Mouse (Mus musculus): ENCODE measurements around the gene Hes7. TPM values are rescaled to one million over a fixed set of nuclear protein-coding genes. Genes with fewer than 3 reads are reported as not detected.

The Hes7 gene
- polyA plus RNA-seq, 1 experiment from 2014 or later, result 0.21 TPM

DNA sequence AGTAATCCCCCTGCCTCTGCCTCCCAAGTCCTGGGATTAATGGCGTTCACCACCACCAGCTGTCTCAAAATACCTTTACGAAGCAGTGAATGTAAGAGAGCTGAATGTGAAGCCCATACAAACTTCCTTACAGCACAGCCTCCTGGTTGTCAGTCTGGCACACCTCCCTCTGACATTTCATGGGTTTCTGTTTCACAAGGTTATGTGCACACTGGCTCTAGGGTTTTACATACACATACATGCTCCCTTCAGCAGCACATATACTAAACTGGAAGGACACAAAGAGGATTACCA, 45.5 kb upstream of the Hes7 start:
- no peak for ATAC-seq (ENCODE audit: low read depth)
- H3K4me2 ChIP-seq (ENCODE audit: low read depth, low read length), result no peak overlapping the region
- no peaks in the 10 kb centered on the region for H3K9me3 ChIP-seq (ENCODE audit: control insufficient read depth, low read length)

DNA sequence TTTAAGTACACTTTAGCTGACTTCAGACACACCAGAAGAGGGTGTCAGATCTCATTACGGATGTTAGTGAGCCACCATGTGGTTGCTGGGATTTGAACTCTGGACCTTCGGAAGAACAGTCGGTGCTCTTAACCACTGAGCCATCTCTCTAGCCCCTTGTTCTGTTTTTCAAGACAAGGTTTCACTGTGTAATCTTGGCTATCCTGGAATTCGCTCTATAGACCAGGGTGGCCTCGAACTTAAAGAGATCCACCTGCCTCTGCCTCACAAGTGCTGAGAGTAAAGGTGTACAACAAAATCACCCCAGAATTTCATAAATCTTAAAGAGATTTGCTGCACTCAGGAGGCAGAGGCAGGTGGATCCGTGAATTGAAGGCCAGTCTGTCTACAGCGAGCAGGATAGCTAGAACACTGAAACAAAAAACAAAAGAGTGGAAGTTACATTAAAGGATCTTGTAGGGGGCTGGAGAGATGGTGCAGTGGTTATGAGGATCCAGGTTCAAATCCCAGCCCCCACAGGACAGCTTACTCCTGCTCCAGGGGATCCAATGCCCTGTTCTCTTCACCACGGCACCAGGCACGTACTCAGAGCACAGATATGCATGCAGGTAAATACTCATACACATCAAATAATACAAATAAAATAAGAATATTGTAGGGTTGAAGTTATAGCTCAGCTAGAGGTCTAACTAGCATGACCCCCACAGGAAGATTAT, 44.3 kb upstream of the Hes7 start:
- H3K4me2 ChIP-seq (ENCODE audit: low read depth, low read length), result no peak overlapping the region
- DNase-seq (ENCODE audit: low spot score) (no peak), ATAC-seq (ENCODE audit: low read depth) (no peak)
- H3K4me3 ChIP-seq (ENCODE audit: low read depth, low read length), result no peak overlapping the region
- H3K4me1 ChIP-seq (ENCODE audit: control insufficient read depth, insufficient read depth, low read length), result 0 out of 2 replicates have a peak, but pooled peaks cover 5% of the 10 kb centered on the region
- WGBS, result 47% methylated on average over 8 of the region's 9 CpGs
- no peaks in the 10 kb centered on the region for H3K9me3 ChIP-seq (ENCODE audit: control insufficient read depth, low read length)
- H3K27me3 ChIP-seq (replicated peaks; ENCODE audit: control insufficient read depth, insufficient read depth, low read length), result no peaks in the 10 kb centered on the region
- H3K9ac ChIP-seq (ENCODE audit: low read depth, low read length), result no peak overlapping the region
- no peaks in the 10 kb centered on the region for H3K36me3 ChIP-seq (ENCODE audit: control insufficient read depth, insufficient read depth, low read length)
- H3K27ac ChIP-seq (replicated peaks; ENCODE audit: low read depth, low read length), result no peak overlapping the region

More for the DNA sequence above, 45.5 kb upstream of the Hes7 start:
- DNase-seq (ENCODE audit: low spot score), result no peak
- Histone ChIP-seq H3K9ac (ENCODE audit: low read depth, low read length) (no peak overlapping the region), H3K4me1 (ENCODE audit: control insufficient read depth, insufficient read depth, low read length) (0 out of 2 replicates have a peak, but pooled peaks cover 5% of the 10 kb centered on the region), H3K4me3 (ENCODE audit: low read depth, low read length) (no peak overlapping the region), H3K36me3 (ENCODE audit: control insufficient read depth, insufficient read depth, low read length) (no peaks in the 10 kb centered on the region), H3K27me3 (replicated peaks; ENCODE audit: control insufficient read depth, insufficient read depth, low read length) (no peaks in the 10 kb centered on the region), H3K27ac (replicated peaks; ENCODE audit: low read depth, low read length) (peak overlapping the region; percentile 5; the same call in 1 of the 2 replicates)
- 53% methylated on average over 2 of the region's 2 CpGs for WGBS

DNA sequence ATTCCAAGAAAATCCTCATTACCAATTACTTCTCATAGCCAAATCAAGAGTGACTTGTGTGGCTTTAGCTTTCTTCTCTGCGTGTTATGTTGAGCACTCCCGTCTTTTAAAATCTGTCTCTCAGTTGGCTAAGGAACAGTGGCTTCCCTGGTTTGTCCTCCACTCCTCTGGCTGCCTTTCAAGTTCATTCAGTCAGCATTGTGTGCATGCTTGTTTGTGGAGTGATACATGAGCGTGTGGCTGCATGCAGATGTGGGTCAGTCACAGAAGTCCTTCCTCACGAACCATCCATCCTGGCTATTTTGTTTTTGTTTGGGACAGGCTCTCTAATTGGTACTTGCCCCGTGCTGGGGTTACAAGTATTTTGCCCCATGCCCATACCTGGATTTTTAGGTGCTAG, 43.6 kb upstream of the Hes7 start:
- DNase-seq (ENCODE audit: low spot score) (no peak), ATAC-seq (ENCODE audit: low read depth) (no peak)
- Histone ChIP-seq H3K4me3 (ENCODE audit: low read depth, low read length) (no peak overlapping the region), H3K27ac (replicated peaks; ENCODE audit: low read depth, low read length) (no peak overlapping the region), H3K4me1 (ENCODE audit: control insufficient read depth, insufficient read depth, low read length) (0 out of 2 replicates have a peak, but pooled peaks cover 5% of the 10 kb centered on the region), H3K36me3 (ENCODE audit: control insufficient read depth, insufficient read depth, low read length) (no peaks in the 10 kb centered on the region), H3K9me3 (ENCODE audit: control insufficient read depth, low read length) (no peaks in the 10 kb centered on the region), H3K4me2 (ENCODE audit: low read depth, low read length) (no peak overlapping the region), H3K27me3 (replicated peaks; ENCODE audit: control insufficient read depth, insufficient read depth, low read length) (no peaks in the 10 kb centered on the region), H3K9ac (ENCODE audit: low read depth, low read length) (no peak overlapping the region)
- 65% methylated on average over 5 of the region's 5 CpGs for whole genome bisulfite sequencing

DNA sequence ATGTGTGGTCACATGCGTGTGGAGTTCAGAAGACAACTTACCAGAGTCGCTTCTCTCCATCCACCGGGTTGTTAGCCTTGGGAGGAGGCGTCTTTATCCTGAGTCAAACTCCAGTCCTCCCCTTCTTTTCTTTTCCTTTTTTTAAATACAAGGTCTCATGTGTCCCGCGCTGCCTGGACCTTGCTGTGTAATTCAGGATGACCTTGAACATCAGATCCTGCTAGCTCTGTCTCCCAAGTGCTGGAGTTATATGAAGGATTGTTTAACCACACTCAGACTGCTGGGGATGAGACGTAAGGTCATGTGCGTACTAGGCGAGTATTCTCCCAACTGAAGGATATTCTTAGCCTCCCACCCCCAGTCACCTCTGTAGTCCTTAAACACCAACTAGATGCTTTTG, 42.9 kb upstream of the Hes7 start:
- no peak for DNase-seq (ENCODE audit: low spot score)
- WGBS, result 86% methylated on average over 9 of the region's 9 CpGs
- no peak overlapping the region for H3K4me2 ChIP-seq (ENCODE audit: low read depth, low read length)

DNA sequence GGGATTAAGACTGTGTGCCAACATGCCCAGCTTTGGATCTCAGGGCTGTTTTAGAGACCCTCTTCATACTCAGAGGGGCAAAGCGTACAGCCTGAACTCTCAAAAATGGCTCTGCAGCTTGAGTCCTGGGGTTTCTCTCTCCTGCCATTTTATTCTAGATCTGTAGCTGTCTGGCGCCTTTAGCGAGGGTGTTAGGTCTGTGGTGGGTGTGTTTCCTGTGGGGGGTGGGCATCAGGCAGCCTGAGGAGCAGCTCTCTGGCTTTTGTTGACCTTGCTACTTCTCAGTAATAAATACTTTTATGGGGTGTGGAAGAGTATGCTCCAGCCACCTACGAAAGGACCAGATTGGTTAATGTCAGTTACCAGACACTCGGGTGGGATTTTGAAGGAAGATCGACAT, 42.2 kb upstream of the Hes7 start:
- H3K9me3 ChIP-seq (ENCODE audit: control insufficient read depth, low read length), result no peaks in the 10 kb centered on the region
- DNase-seq (ENCODE audit: low spot score), result no peak
- no peak overlapping the region for H3K4me3 ChIP-seq (ENCODE audit: low read depth, low read length)
- no peak for ATAC-seq (ENCODE audit: low read depth)
- no peak overlapping the region for H3K27ac ChIP-seq (replicated peaks; ENCODE audit: low read depth, low read length)
- H3K4me1 ChIP-seq (ENCODE audit: control insufficient read depth, insufficient read depth, low read length), result no peaks in the 10 kb centered on the region
- WGBS, result 78% methylated on average over 6 of the region's 6 CpGs
- no peaks in the 10 kb centered on the region for H3K27me3 ChIP-seq (replicated peaks; ENCODE audit: control insufficient read depth, insufficient read depth, low read length)
- H3K36me3 ChIP-seq (ENCODE audit: control insufficient read depth, insufficient read depth, low read length), result no peaks in the 10 kb centered on the region
- no peak overlapping the region for H3K9ac ChIP-seq (ENCODE audit: low read depth, low read length)
- H3K4me2 ChIP-seq (ENCODE audit: low read depth, low read length), result no peak overlapping the region

More for the DNA sequence above, 42.9 kb upstream of the Hes7 start:
- Histone ChIP-seq H3K9ac (ENCODE audit: low read depth, low read length) (no peak overlapping the region), H3K4me3 (ENCODE audit: low read depth, low read length) (no peak overlapping the region), H3K27ac (replicated peaks; ENCODE audit: low read depth, low read length) (no peak overlapping the region), H3K27me3 (replicated peaks; ENCODE audit: control insufficient read depth, insufficient read depth, low read length) (no peaks in the 10 kb centered on the region), H3K9me3 (ENCODE audit: control insufficient read depth, low read length) (no peaks in the 10 kb centered on the region), H3K4me1 (ENCODE audit: control insufficient read depth, insufficient read depth, low read length) (0 out of 2 replicates have a peak, but pooled peaks cover 1% of the 10 kb centered on the region), H3K36me3 (ENCODE audit: control insufficient read depth, insufficient read depth, low read length) (no peaks in the 10 kb centered on the region)
- ATAC-seq (ENCODE audit: low read depth), result no peak

DNA sequence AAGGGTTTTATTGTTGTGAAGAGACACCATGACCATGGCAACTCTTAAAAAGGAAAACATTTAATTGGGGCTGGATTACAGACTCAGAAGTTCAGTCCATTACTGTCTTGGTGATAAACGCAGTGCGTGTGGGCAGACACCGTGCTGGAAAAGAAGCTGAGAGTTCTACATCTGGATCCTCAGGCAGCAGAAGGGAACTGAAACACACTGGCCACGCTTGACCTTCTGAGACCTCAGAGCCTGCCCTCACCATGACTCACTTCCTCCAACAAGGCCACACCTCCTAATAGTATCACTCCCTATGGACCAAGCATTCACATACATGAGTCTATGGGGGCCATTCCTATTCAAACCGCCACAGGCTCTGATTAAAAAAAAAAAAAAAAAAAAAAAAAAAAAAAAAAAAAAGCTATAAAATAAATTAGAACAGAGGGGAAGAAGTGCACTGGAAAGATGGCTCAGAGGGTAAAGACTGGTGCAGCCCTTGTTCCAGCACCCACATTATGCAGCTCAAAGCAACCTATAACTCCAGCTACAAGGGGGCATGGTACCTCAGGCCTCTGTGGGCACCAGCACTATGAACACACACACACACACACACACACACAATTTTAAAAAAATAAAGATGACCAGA, 41.3 kb upstream of the Hes7 start:
- Histone ChIP-seq H3K27ac (replicated peaks; ENCODE audit: low read depth, low read length) (no peak overlapping the region), H3K9ac (ENCODE audit: low read depth, low read length) (no peak overlapping the region), H3K4me2 (ENCODE audit: low read depth, low read length) (no peak overlapping the region), H3K4me3 (ENCODE audit: low read depth, low read length) (no peak overlapping the region), H3K9me3 (ENCODE audit: control insufficient read depth, low read length) (no peaks in the 10 kb centered on the region), H3K4me1 (ENCODE audit: control insufficient read depth, insufficient read depth, low read length) (no peaks in the 10 kb centered on the region), H3K27me3 (replicated peaks; ENCODE audit: control insufficient read depth, insufficient read depth, low read length) (no peaks in the 10 kb centered on the region), H3K36me3 (ENCODE audit: control insufficient read depth, insufficient read depth, low read length) (no peaks in the 10 kb centered on the region)
- ATAC-seq (ENCODE audit: low read depth) (no peak), DNase-seq (ENCODE audit: low spot score) (no peak)
- 56% methylated on average over 5 of the region's 5 CpGs for WGBS

DNA sequence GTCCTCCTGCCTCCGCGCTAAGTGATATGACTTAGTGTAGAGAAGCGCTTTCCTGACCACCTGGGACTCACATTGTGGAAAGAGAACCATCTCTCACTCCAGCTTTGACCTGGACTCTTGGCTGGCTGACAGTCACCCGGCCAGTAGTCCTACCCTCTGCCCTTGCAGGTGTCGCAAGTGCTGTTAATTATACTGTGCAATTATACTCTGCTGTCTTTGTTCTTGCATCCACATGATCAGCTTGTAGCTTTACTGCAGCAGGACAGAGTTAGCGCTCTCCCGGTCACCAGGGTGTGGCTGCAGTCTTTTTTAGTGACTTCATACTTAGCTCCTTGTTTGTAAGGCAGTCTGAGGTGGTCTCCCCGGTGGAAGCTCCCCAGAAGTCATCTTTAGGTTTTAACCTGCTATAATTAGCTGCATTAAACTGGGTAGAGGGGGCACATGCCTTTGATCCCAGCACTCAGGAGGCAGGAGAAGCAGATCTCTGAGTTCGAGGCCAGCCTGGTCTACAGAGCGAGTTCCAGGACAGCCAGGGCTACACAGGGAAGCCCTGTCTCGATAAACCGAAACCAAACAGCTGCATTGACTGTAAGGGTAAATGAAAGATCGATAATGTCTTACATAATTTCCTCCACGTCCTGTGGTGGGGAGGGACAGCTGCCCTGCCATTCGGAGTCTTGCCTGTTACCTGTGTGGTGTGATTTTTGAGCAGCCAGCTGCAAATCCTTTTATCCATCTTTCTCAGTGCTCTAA, 39.9 kb upstream of the Hes7 start:
- DNase-seq (ENCODE audit: low spot score), result no peak
- no peak for ATAC-seq (ENCODE audit: low read depth)
- no peaks in the 10 kb centered on the region for H3K4me1 ChIP-seq (ENCODE audit: control insufficient read depth, insufficient read depth, low read length)
- H3K9ac ChIP-seq (ENCODE audit: low read depth, low read length), result no peak overlapping the region
- no peak overlapping the region for H3K27ac ChIP-seq (replicated peaks; ENCODE audit: low read depth, low read length)
- H3K36me3 ChIP-seq (ENCODE audit: control insufficient read depth, insufficient read depth, low read length), result no peaks in the 10 kb centered on the region
- no peaks in the 10 kb centered on the region for H3K27me3 ChIP-seq (replicated peaks; ENCODE audit: control insufficient read depth, insufficient read depth, low read length)
- no peaks in the 10 kb centered on the region for H3K9me3 ChIP-seq (ENCODE audit: control insufficient read depth, low read length)
- WGBS, result 80% methylated on average over 15 of the region's 15 CpGs
- no peak overlapping the region for H3K4me2 ChIP-seq (ENCODE audit: low read depth, low read length)
- H3K4me3 ChIP-seq (ENCODE audit: low read depth, low read length), result no peak overlapping the region

DNA sequence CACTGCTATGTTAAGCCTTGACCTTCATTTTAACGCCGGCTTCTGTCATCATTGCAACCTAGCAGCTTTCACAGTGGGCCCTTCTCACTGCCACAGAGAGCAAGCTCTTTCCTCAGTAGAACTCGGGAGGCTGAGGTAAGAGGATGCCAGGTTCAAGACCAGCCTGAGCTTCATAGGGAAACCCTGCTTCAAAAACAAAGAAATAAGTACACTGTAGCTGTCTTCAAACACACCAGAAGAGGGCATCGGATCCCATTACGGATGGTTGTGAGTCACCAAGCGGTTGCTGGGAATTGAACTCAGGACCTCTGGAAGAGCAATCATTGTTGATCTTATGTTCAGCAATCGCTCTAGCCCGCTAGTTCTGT, 39.4 kb upstream of the Hes7 start:
- Histone ChIP-seq H3K27ac (replicated peaks; ENCODE audit: low read depth, low read length) (no peak overlapping the region), H3K4me3 (ENCODE audit: low read depth, low read length) (no peak overlapping the region), H3K4me1 (ENCODE audit: control insufficient read depth, insufficient read depth, low read length) (no peaks in the 10 kb centered on the region), H3K27me3 (replicated peaks; ENCODE audit: control insufficient read depth, insufficient read depth, low read length) (no peaks in the 10 kb centered on the region), H3K9me3 (ENCODE audit: control insufficient read depth, low read length) (no peaks in the 10 kb centered on the region), H3K36me3 (ENCODE audit: control insufficient read depth, insufficient read depth, low read length) (no peaks in the 10 kb centered on the region), H3K4me2 (ENCODE audit: low read depth, low read length) (no peak overlapping the region), H3K9ac (ENCODE audit: low read depth, low read length) (no peak overlapping the region)
- DNase-seq (ENCODE audit: low spot score) (no peak), ATAC-seq (ENCODE audit: low read depth) (no peak)
- WGBS, result 90% methylated on average over 8 of the region's 8 CpGs

All from embryonic facial prominence, embryonic 14.5 days (tissue).